Mouse (Mus musculus): Measurements from ENCODE around the gene Dcxr.
"Not testable (repeated sequence)": the region's sequence is repeated elsewhere in the genome, so short reads cannot be mapped to it uniquely, and the experiment has no call there.

Gene Dcxr

DNA sequence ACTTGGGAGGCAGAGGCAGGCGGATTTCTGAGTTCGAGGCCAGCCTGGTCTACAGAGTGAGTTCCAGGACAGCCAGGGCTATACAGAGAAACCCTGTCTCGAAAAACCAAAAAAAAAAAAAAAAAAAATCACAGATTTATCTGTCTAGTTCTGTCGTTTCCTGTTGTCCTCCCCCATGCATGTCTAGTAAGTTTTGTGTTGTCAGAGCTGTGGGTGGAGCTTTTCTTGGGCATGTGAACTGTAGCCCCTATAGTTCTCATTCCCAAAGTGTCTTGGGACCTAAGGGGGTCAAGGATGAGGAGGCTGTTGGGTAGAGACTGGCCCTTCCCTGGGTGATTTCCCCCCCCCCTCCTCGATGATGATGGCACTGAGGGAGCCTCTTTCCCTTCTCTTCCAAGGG lies 51.2 kb downstream of the Dcxr start:
- DNase-seq (ENCODE audit: inconsistent age in 2 of 2, low spot score in 1 of 2) = not testable (repeated sequence)
